Mouse (Mus musculus): ENCODE data around the gene Rasl11a.
"Not testable (repeated sequence)": the region's sequence is repeated elsewhere in the genome, so short reads cannot be mapped to it uniquely, and the experiment has no call there.

Rasl11a gene

DNA sequence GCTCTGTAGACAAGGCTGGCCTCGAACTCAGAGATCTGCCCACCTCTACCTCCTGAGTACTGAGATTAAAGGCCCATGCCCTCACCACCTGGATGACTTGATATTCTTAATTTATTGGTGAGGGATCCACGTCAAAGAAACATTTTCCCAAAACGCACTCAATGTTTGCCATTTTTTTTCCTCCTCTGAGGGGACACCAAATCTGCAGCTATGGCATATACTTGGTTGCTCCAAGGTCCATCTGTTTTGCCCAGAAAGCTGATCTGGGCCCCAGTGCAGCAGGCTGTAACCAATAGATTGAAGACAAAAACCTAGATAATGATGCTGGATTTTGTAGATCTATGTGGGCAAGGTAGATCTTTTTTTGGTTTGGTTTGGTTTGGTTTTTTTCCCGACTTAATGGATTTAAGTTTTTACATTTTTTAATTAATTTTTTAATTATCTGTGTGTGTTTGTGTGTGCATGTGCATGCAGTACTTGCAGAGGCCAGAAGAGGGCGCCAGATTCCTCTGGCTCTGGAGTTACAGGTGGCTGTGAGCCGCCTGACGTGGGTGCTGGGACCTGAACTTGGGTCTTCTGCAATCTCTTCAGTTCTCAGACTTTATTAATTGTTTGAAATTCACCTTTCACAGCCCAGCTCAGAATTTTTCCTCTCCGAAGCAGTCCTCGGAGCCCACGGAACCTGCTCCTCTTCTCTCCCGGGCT, 48.8 kb downstream of the Rasl11a start:
- no peak for DNase-seq (ENCODE audit: low spot score)

DNA sequence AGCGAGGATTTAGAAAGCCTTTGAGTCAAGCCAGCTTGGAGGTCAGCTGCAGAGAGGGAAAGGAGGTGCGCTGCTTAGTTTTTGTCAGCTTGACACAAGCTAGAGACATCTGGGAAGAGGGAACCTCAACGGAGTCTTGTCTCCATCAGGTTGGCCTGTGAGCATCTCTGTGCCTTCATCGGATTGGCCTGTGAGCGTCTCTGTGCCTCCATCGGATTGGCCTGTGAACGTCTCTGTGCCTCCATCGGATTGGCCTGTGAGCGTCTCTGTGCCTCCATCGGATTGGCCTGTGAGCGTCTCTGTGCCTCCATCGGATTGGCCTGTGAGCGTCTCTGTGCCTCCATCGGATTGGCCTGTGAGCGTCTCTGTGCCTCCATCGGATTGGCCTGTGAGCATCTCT, 50.8 kb downstream of the Rasl11a start:
- not testable (repeated sequence) for DNase-seq (ENCODE audit: low spot score)

DNA sequence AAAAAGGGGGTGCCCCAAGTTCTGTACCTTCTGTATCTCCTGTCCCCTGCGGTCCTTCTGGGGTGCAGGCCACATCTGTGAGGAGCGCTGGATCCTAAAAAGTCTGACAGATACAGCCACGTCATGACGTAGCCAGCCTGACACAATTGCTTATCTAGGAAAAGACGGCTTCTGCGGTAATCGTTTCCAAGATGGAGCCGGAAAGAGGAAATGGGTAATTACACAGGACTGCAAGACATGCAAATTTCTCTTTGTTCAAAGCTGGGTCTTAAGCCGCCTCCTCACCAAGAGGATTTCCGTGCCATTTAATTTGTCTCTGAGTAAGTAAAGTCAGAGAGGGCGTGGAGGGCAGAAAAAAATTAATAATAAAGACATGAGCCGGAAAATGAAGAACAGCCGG, 52.1 kb downstream of the Rasl11a start:
- DNase-seq (ENCODE audit: low spot score): no peak
